Mouse (Mus musculus) testis, adult 2 months (tissue): ENCODE data around the gene Pitpna.

Source experiments
- CTCF ChIP-seq: fragments of 200-500 bp; IDR thresholded peaks from 2 replicates; pipeline ENCODE4 v1.5.1; 2012; ENCODE audit warnings: low read depth, mild to moderate bottlenecking, inconsistent platforms, low read length, moderate library complexity; ENCODE audit not compliant: control insufficient read depth, insufficient read depth, insufficient replicate concordance
- POLR2A ChIP-seq: fragments of 200-500 bp; IDR thresholded peaks from 2 replicates; pipeline ENCODE4 v1.6.1; 2012; ENCODE audit warnings: low read depth, mild to moderate bottlenecking, inconsistent platforms, low read length, moderate library complexity; ENCODE audit not compliant: control insufficient read depth

- TF ChIP-seq CTCF (no peak), POLR2A (no peak)
These were observed 47.7 kb upstream of the Pitpna start for GRCm38 (mm10) chr11:75540209-75540608.
